28 mouse cellular contexts compared by ENCODE assay signal in the genomic region with DNA sequence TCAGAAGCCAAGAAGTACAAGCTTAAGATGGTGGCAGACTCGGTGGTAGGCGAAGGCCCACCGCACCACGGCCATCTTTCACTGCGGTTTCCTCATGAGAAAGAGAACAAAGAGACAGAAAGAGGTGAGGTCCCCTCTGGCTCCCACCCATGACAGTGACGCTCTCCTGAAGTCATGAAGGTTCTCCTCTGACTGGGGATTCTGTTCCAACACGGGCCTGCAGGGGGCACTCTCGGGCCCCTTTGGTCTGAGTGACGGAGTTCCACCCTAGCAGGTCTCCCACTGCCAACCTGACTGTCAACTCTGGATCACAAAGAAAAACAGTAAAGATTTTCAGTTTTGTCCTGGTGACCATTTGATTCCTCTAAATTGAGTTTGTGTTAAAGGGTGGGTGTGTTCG.
A peak's percentile ranks its signal among the peaks of the same experiment; 100 is the strongest.
DNase-seq lines count a peak whose midpoint lies in the region; ATAC-seq and TF ChIP-seq lines count a peak whose summit lies in the region.
"Had no signal": no experiment of that assay in that cellular context is flagged by ENCODE, and none has a peak within 500 bp of the region (broad histone marks: within the 10 kb centered on the region; RNA-seq: fewer than 3 reads in every experiment).

No protein-coding gene starts in this region.

- 86% methylated on average over 10 of the region's 10 CpGs for WGBS in thymus, adult 2 months
- WGBS in midbrain, embryonic 13.5 days = 88% methylated on average over 10 of the region's 10 CpGs

- no peaks in the 10 kb centered on the region for H3K9me3 ChIP-seq in ES-Bruce4 (replicated peaks; ENCODE audit: control insufficient read depth, insufficient read depth, low read length, poor library complexity, severe bottlenecking)
- no peaks in the 10 kb centered on the region for H3K9me3 ChIP-seq in midbrain, embryonic 13.5 days
- H3K9me3 ChIP-seq: forebrain, embryonic 10.5 days; heart, embryonic 13.5 days; hindbrain, embryonic 12.5 days; kidney, embryonic 15.5 days; midbrain, embryonic 12.5 days had no signal

- H3K4me3 ChIP-seq in thymus, adult 2 months (ENCODE audit: control insufficient read depth, insufficient read depth, low read length) = no peak overlapping the region
- no peak overlapping the region for H3K4me3 ChIP-seq in ES-Bruce4 (ENCODE audit: low read depth, low read length)
- H3K4me3 ChIP-seq in bone marrow macrophage, adult 2 months (ENCODE audit: insufficient read depth, low read length) = no peak overlapping the region
- no peak overlapping the region for H3K4me3 ChIP-seq in midbrain, embryonic 13.5 days (replicated peaks)
- H3K4me3 ChIP-seq: forebrain, embryonic 10.5 days; heart, embryonic 13.5 days; hindbrain, embryonic 12.5 days; kidney, embryonic 15.5 days; midbrain, embryonic 12.5 days had no signal

- no peak overlapping the region for H3K27ac ChIP-seq in thymus, adult 2 months (ENCODE audit: control insufficient read depth, insufficient read depth, low read length)
- H3K27ac ChIP-seq in ES-Bruce4 (ENCODE audit: insufficient read depth, low read length) = no peak overlapping the region
- no peak overlapping the region for H3K27ac ChIP-seq in bone marrow macrophage, adult 2 months (ENCODE audit: insufficient read depth, low read depth, low read length)
- H3K27ac ChIP-seq in midbrain, embryonic 13.5 days = no peak overlapping the region
- H3K27ac ChIP-seq: forebrain, embryonic 10.5 days; heart, embryonic 13.5 days; hindbrain, embryonic 12.5 days; kidney, embryonic 15.5 days; midbrain, embryonic 12.5 days had no signal

- no peak for TF ChIP-seq POLR2A in thymus, adult 2 months (IDR thresholded peaks at IDR 0.05; ENCODE audit: control insufficient read depth, extremely low read depth, insufficient read depth, low read length, poor library complexity)
- no peak for TF ChIP-seq POLR2A in ES-Bruce4 (IDR thresholded peaks at IDR 0.05; ENCODE audit: insufficient read depth, low read length)
- no peak for TF ChIP-seq POLR2A in bone marrow macrophage, adult 2 months (IDR thresholded peaks at IDR 0.05; ENCODE audit: borderline replicate concordance, low read depth, low read length)

- no peak for TF ChIP-seq CTCF in thymus, adult 2 months (IDR thresholded peaks at IDR 0.05; ENCODE audit: borderline replicate concordance, control insufficient read depth, extremely low read depth, insufficient read depth, low read length, poor library complexity)
- TF ChIP-seq CTCF in ES-Bruce4 (IDR thresholded peaks at IDR 0.05; ENCODE audit: low read depth, low read length) = peak; percentile 23
- 0 out of 2 replicates have a peak, but pooled peaks have one; percentile 20 for TF ChIP-seq CTCF in bone marrow macrophage, adult 2 months (IDR thresholded peaks at IDR 0.05; ENCODE audit: low read depth, low read length)

- ATAC-seq in midbrain, embryonic 13.5 days = no peak
- ATAC-seq: forebrain, embryonic 16.5 days; intestine, postnatal 0 days; liver, postnatal 0 days; lung, postnatal 0 days had no signal

- H3K9ac ChIP-seq in ES-Bruce4 (ENCODE audit: low read depth, poor library complexity, severe bottlenecking) = no peak overlapping the region
- H3K9ac ChIP-seq in midbrain, embryonic 13.5 days (replicated peaks) = no peak overlapping the region
- H3K9ac ChIP-seq: heart, embryonic 13.5 days; hindbrain, embryonic 12.5 days; kidney, embryonic 15.5 days; liver, postnatal 0 days; midbrain, embryonic 12.5 days had no signal

- H3K4me1 ChIP-seq in thymus, adult 2 months (replicated peaks; ENCODE audit: control insufficient read depth, insufficient read depth, low read length) = no peaks in the 10 kb centered on the region
- no peaks in the 10 kb centered on the region for H3K4me1 ChIP-seq in ES-Bruce4 (ENCODE audit: control insufficient read depth, insufficient read depth, low read length)
- no peaks in the 10 kb centered on the region for H3K4me1 ChIP-seq in bone marrow macrophage, adult 2 months (ENCODE audit: control insufficient read depth, insufficient read depth, low read length)
- 0 out of 2 replicates have a peak, but pooled peaks cover 14% of the 10 kb centered on the region for H3K4me1 ChIP-seq in midbrain, embryonic 13.5 days (replicated peaks)
- H3K4me1 ChIP-seq: midbrain, embryonic 12.5 days had no signal

- no peaks in the 10 kb centered on the region for H3K27me3 ChIP-seq in thymus, adult 2 months (ENCODE audit: control insufficient read depth, insufficient read depth, low read length)
- no peaks in the 10 kb centered on the region; the same call in 1 of the 2 replicates for H3K27me3 ChIP-seq in ES-Bruce4 (ENCODE audit: control insufficient read depth, insufficient read depth, low read length, poor library complexity, severe bottlenecking)
- H3K27me3 ChIP-seq in midbrain, embryonic 13.5 days = no peaks in the 10 kb centered on the region
- H3K27me3 ChIP-seq: heart, embryonic 13.5 days; hindbrain, embryonic 12.5 days; kidney, embryonic 15.5 days; midbrain, embryonic 12.5 days had no signal

- H3K4me2 ChIP-seq in midbrain, embryonic 13.5 days (replicated peaks) = no peak overlapping the region
- H3K4me2 ChIP-seq: heart, embryonic 13.5 days; hindbrain, embryonic 12.5 days; kidney, embryonic 15.5 days; midbrain, embryonic 12.5 days had no signal

- no peaks in the 10 kb centered on the region for H3K36me3 ChIP-seq in thymus, adult 2 months (ENCODE audit: control insufficient read depth, insufficient read depth, low read length)
- no peaks in the 10 kb centered on the region for H3K36me3 ChIP-seq in ES-Bruce4 (ENCODE audit: control insufficient read depth, insufficient read depth, low read length, poor library complexity, severe bottlenecking)
- no peaks in the 10 kb centered on the region for H3K36me3 ChIP-seq in midbrain, embryonic 13.5 days
- H3K36me3 ChIP-seq: forebrain, embryonic 10.5 days; heart, embryonic 13.5 days; hindbrain, embryonic 12.5 days; kidney, embryonic 15.5 days; midbrain, embryonic 12.5 days had no signal

- peak; percentile 12 for DNase-seq in thymus, adult 2 months
- no peak for DNase-seq in thymus, postnatal 0 days (ENCODE audit: low spot score)
- peak; percentile 30 for DNase-seq in thymus, postnatal 4 days
- DNase-seq in kidney, adult 8-10 months = no peak
- DNase-seq: adrenal gland, postnatal 25 days; cerebellum, adult 11-12 months; cerebellum, postnatal 10 days; gastrocnemius, postnatal 10 days; heart, adult 18-20 months; heart, postnatal 14 days; kidney, postnatal 36 days; layer of hippocampus, adult 9-11 months; left cerebral cortex, postnatal 4 days; liver; liver, postnatal 0 days; retina, postnatal 1 day; right cerebral cortex, postnatal 25 days had no signal

- TF ChIP-seq EP300 in ES-Bruce4 (IDR thresholded peaks at IDR 0.05; ENCODE audit: insufficient read depth, low read depth, low read length) = no peak

Comparison
In these comparisons a context has a peak if more than half of its experiments do, and no peak if none do; other contexts are left out.
1. DNase-seq: peak in thymus, adult 2 months (single experiment) and thymus, postnatal 4 days (single experiment); none in thymus, postnatal 0 days (single experiment) and kidney, adult 8-10 months (0 of 2).